Mouse (Mus musculus): ENCODE data around the gene 2010111I01Rik.

2010111I01Rik gene

DNA sequence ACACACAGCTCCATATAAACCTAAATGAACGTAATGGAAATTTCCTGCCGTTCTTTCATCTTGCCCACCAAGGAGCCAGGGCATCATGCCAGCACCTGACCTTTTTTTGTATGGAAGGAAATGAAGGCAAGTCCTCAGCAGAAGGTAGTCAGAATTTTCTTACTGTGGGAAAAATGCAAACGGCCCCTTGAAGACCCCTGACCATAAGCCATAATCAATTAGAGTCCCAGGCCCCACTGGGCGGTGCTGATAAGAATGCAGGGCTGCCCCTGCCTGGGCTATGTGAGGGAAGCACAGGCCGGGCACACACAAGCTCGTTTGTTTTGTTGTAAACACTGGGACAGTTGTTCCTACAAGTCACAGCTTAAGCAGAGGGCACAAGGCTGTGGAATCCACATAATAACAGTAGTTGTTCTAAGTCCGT, 353.0 kb downstream of the 2010111I01Rik start:
- DNase-seq (ENCODE audit: low read depth), result no peak

DNA sequence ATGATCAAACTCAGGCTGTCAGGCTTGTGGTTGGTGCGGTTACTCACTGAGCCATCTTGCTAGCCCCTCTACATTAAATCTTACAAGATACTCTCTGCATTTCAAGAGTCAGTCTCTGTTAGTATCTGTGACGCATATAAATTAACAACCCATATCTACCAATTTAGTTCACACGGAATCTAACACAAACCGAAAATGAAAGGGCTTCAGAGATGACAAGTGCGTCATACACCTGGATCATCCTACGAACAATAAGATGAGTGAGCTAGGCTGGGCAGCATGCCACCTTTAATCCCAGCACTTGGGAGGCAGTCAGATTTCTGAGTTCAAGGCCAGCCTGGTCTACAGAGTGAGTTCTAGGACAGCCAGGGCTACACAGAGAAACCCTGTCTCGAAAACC, 355.1 kb downstream of the 2010111I01Rik start:
- no peak for DNase-seq (ENCODE audit: low read depth)

DNA sequence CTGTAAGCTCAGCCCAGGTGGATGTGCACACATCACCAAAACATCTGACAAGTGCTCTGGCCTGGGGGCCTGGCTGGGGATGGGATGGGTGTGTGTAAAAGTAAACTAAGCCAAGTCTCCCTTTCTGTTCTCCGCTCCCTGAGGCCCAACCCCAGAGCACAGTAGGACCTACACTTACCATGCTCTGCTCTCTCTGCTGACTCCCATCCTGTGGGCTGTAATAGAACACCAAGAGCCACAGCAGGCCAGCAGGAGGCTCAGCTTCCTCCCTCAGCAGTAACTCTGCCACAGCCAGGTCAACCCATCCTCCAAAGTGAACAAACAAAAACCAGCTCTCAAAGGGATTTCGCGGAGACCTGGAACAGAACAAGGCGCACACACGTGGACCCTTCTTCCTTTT, 357.0 kb downstream of the 2010111I01Rik start:
- DNase-seq (ENCODE audit: low read depth), result no peak

DNA sequence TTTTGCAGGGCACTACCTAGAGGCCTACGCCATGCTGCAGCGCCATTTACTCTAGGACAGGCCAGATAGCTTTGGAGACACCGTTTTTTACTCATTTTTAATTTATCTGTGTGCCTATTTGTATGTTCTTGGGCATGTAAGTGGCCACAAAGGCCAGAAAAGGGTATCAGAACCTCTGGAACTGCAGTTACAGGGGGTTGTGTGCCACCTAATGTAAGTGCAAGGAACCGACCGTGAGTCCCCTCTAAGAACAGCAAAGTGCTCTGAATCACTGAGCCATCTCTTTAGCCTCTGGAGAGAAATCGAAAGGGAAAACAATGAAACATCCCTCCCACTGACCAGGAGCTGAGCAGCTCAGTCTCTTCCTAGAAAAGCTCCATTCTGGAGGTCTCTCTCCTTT, 358.1 kb downstream of the 2010111I01Rik start:
- no peak for DNase-seq (ENCODE audit: low read depth)

DNA sequence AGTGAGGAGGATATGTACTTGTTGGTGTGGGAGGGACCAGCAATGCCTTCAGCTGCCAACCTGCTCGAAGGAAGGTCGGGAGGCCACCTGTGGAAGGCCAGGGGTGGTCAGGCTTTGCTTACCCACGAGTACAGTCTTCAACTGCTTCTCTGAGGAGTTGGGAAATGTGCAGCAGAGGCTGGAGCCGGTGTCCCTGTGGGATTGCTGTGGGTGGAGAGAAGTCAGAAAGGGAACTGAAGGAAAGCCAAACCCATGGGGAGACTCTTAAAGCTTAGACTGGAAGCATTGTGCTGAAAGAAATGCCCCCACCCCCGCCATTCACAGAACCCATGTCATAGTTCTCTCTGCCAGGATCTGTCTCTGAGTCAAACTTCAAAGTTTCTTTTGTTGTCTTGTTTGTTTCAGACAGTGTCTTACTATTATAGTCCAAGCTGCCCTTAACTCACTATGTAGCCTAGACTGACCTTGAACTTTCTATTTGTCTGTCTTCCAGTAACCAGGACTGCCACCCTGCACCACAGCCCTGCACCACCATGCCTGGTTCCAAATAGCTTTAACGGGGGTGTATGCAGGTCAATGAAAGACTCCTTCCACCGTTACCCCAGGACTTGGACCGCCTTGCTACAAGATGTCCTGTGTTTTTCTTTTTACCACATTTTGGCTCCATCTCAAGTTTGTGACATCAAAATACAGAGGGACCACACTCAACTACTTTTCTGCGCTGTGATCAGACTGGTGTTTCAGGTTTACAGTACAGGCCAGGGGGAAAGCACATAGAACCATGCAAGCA, 358.8 kb downstream of the 2010111I01Rik start:
- no peak for DNase-seq (ENCODE audit: low read depth)

DNA sequence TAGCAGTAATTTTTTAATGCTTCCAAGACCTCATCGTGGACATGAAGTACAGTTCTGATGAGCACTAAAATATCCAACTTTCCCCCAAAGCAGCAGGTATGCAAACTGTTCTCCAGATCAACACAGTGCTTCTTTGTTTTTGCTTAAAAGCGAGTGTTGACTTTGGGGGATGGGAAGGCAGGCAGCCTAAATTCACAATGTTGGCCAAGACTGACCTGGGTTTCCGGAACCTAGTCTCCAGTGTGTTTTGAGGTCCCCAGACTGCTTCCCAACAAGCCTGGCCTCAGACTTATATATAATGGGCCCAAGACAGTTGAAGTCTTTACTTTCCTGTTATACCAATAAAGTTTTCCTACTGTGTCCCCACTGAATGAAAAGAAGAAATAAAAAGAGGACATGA, 359.6 kb downstream of the 2010111I01Rik start:
- DNase-seq (ENCODE audit: low read depth), result no peak

DNA sequence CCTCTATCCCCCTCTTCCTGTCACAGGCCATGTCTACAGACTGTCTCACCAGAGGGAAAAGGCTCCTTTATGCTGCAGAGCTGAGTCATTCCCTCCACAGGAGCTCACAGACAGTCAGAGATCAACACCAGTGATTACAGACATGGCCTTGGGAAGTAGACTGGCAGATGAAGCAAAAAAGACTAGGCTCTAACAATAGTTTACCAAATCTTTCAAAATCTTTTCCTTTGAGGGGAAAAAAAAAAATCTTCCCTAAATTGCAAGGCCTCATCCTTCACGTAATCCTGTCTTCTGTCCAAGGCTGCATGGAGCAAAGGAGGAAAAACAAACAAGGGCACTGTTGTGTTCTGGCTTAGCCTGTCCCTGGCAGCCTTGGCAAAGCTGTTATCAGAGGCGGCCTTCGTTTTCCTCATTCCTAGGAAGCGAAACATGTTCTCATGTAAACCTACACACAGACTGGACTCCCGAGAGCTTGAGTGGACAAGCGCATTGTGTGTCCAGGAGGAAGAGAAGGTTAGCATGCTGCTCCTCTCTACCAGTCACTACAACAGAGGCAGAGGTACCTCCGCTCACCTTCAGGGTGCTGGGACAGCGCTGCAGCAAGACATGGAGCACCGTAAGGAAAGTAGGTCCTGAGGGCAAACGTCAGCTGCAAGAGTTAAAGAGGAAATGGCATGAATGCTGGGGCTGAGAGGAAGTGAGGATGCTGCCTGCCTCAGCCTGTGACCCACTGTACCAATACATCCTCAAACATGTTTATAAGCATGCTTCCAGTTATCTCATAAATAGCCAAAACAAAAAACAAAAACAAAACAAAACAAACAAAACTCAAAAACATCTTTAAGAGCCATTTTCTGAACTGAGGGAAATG, 360.5 kb downstream of the 2010111I01Rik start:
- no peak for DNase-seq (ENCODE audit: low read depth)

DNA sequence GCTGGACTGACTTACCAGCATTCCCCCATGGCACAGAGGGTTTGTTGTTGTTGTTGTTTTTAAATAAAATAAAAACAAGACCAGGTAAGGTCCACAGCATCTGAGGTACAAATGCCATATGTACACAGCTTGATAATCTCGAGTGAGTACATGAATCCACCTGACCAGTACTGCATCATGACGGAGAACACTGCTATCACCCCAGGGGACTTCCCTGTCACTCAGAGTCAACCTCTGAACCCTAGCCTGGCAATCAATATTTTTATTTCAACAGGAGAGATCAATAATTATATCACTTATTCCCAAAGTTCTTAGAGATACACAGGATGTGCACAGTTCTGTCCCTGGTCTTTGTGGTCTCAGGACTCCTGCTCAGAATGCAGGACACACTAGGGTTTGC, 361.3 kb downstream of the 2010111I01Rik start:
- DNase-seq (ENCODE audit: low read depth), result no peak

DNA sequence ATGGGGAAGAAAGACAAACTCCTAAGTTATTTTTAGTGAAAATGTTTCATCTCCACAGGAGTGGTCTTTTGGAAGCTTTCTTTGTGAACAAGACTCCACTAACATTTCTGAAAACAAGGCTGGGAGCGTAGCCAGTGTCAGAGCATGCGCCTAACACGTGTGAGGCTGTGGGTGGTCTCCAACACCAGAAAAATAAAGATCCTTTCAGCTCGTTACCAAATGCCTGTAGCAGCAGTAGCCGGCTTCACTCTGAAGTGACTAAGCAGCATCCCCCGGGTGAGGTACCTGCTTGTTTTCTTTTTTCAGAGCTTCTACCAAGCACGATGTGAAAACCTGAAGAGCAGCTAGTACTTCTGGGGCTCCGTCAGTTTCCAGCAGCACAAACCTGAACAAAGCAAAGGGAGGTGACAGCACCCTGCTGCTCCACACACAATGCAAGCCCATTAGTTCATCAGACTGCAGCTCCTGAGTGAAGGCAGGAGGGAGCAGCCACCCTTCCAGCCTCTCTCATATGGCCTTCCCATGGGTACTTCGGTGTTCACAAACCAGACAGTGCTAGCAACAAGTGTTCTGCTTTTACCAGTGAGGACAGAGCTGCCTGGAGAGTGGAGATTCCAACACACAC, 365.7 kb downstream of the 2010111I01Rik start:
- DNase-seq (ENCODE audit: low read depth), result no peak

DNA sequence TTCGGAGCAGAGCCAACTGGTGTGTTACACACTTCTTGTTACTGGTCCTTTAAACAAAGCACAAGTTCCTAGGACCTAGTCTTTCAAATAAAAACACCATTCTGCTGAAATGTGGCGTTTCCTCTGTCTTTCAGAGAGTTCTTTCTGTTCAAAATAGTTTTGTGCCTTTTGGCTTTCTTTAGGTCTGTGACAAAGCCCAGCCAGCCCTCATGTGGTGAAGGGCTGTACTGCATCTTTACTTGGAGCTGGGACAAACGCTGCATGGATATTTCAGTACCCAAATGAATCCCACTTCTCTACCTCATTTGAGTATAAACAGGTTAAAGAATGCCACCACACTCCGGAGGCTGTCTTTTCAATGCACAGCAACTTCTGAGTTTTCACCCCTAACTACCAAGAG, 366.7 kb downstream of the 2010111I01Rik start:
- peak; percentile 49 for DNase-seq (ENCODE audit: low read depth)

DNA sequence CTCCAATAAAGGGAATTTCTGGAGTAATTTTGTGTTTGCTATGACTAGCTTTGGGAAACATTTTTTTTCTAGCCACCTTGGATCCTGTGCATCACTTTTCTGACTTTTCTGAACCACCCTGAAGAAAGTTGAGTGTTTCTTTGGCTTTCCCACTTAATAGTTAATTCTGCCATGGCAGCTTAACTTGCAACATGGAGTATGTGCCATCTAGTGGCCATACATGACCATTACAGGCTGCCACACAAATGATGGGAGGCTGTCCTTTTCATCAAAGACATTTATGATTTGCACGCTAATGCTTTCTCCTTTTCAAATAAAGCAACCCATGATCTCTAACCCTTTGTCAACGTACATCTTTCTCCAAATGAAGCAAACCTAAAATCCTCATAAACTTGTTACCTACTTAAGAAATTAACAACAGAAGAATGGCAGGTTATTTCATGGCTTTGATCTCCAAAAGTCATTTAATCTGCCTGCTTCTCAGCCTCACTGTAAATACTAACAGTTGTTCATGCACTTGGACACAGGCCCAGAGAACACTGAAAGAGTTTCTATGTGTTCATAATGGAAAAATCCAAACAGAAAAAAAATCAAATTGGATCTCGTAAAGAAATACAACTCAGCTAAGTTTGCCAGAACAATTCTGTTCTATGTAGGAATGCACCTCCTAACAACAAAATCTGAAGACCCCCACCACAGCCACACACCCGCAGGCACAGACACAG, 368.0 kb downstream of the 2010111I01Rik start:
- no peak for DNase-seq (ENCODE audit: low read depth)

DNA sequence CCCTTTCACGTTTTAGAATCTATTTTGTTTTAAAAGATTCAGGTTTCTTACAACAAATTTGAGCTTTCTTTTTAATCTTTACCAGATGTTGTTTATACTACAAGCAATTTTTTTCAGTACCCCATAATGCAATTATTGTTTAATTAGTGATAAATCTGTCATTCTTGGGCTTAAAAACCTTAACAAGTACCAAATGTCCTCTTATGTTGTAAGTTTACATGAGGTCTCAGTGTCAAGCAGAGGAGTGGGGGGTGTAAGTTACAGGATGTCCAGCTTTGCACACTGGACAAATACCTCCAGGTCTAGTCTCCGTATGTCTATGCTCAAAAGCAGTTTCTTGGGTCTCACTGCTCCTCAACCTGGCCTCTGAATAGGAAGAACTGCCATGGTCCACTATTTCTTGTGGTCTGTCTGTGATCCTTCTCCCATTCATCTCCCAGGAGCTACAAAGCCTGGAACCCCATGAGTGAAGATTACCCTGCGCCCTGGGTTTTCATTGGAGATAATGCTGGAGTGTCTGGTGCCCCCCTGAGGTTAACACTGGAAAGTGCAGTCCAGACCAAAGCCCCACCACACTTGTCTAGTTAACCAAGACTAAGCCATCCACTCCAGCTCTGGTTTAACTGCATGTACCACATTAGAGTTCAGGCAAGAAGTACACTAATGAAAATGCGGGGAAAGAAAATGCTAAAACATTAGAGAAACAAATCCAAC, 370.9 kb downstream of the 2010111I01Rik start:
- no peak for DNase-seq (ENCODE audit: low read depth)

DNA sequence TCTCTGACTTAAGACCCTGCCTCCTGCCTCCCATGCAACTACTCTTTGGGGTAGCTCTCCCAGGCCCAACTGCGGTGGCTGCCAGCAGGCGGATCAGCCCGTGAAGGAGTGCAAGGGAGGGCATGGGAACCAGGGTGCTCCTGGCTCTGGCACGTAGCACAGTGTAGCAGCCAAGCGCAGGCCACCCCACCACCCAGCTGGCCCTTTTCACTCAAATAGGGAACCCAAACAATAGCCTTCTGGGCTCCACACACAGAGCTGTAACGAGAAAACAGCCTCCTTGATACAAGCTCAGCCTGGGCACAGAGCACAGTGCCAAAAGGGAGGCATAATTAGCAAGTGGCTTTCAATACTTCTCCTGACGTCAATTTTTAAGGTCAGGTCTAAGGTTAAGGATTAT, 371.6 kb downstream of the 2010111I01Rik start:
- no peak for DNase-seq (ENCODE audit: low read depth)

DNA sequence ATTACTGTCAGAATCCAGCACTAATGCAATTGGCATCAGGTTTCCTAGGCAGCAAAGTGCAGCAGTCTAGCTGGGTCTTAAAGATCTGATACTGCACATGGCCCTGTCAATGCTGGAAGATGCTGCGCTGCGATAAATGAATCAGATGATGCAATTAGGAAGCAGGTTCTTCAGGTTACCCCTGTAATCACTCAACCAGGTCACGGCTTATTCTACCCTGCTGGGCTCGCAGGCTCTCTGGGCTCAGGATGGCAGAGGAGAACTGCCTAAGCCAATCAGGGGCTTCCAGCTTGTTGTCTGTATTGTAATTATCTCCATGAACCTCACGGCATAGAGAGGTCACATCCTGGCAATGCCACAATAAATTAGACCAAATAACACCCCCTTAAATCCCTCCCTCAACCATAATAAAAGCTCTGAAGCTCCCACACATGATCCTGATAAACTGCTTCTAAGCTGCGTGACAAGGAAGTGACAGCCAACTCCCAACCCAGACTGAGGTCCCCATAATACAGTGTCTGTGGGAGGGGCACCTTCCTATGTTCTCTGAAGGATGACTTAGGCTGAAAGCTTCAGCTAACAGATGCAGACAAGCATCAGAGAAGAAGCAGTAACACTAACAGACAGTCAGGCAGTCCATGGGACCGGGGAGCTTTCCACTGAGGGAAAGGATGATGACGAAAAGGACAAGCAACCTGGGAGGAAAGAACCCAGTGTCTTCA, 372.7 kb downstream of the 2010111I01Rik start:
- no peak for DNase-seq (ENCODE audit: low read depth)

DNA sequence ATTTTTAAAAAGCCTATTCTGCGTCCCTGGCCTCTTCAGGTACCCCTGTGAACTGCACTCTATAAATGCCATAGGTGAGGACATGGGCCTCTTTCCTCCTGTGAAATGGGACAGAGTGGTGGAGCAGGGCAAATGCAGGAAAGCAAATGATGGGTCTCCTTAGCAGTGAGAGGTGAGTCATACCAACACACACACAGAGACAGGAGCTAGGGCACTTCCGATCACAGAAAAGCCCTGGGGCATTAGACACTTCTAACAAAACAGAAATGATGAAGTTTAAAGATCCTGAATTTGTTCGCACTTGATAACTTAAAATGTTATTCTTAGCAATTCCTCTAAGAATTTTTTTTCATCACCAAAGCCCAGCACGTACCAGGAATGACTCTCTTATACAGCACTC, 375.3 kb downstream of the 2010111I01Rik start:
- DNase-seq (ENCODE audit: low read depth), result no peak

DNA sequence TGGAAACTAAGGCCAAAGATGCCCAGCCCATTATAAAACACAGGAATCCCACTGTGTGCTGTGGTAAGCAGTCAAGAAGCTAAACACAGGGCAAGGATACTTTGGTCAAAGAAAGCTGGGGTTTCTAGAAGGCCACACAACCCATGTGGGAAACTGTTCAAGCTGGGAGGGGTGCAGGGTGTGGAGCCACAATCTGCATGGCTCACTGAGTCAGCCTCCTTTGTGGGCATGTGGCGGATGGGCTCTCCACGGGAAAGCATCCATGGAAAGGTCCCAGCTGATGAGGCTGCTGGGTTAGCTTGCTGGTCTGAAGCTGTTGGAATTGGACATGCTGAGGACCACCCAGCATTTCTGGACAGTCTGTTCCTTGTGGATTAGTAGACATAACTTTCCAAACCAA, 378.1 kb downstream of the 2010111I01Rik start:
- no peak for DNase-seq (ENCODE audit: low read depth)

DNA sequence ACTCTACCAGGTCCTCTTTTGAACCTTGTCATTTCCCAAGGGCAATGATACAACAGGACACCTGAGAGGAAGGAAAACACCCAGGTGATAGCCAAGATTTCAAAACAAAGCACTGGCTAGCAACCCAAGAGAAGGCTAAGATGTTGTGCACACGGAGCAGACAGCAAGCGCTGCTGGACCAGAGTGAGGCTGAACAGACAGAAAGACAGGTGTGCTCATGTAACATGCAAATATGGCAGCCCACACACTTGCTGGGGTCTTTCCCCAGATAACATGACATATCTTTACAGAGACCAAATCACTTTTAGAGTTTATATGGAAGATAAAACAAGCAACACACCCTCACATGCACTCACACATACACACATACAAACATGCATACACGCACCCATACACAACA, 379.8 kb downstream of the 2010111I01Rik start:
- DNase-seq (ENCODE audit: low read depth), result no peak

DNA sequence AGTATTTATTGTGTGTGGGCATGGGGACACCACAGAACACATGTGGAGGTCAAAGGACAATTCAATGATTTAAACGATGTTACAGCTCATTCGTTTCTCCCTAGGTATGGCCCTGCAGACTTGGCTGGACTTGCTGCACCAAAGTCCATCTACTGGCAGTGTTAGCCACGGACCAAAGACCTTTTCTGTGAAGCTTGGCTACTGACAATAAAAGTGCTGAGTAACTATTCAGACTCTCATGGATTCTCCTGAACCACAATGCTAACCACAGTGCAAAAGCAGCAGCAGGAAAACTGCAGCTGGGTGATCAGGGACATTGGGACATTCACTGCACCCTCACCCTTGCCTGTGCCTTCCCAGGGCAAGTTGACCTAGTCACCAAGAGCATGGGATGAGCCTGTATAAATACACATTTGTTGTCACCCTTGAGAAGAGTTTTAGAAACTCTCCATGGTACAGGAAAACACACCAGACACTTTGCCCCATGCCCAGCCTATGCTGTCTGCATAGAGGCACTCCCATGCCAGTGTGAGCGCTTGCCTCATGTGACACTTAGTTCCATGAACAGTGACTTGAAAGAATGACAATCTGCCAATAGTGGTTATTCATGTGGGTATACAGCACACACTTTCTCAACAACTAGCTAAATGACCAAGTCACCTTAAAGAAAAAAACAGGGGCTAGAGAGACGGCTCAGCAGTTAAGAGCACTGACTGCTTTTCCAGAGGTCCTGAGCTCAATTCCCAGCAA, 381.0 kb downstream of the 2010111I01Rik start:
- no peak for DNase-seq (ENCODE audit: low read depth)

DNA sequence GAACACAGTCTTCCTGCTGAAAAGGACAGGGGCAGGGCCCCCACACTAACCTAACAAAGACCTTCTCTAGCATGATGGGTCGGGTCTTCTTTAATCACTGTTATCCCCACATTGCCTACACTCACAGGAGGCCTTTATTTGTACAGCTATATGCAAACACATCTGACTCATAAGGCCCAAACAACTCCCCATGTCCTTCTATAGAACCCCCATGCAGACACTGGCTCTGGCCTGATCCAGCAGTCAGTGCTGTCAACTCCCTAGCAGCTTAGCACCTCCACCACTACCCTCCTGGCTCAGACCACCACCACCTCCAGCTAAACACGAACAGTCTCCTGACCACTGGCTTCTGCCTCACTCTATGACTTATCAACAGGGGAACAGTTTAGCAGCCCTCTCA, 382.9 kb downstream of the 2010111I01Rik start:
- no peak for DNase-seq (ENCODE audit: low read depth)

DNA sequence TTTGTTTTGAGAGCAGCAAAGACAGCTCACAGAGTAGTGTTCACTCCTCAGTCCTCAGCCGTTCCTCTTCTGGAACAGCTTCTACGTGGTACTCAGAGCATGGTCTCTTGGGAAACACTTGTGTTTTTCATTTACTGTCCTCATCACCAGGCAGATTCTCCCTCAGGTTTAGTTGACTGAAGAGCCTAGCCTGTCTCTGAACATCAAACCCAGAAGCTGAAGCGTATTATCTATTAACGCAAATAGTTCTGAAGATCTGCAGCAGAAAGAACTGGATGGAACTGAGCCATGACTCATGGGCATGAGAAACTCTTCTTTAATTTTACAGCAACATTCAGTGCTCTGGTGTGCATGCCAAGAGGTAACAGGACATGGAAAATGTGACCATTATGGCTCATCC, 385.4 kb downstream of the 2010111I01Rik start:
- DNase-seq (ENCODE audit: low read depth), result no peak

All from c-Kit-positive CD71-negative TER-119-negative erythroid progenitor cells, embryonic 14.5 days (primary cell).